Mouse (Mus musculus) E14TG2a.4 (cell line): ENCODE data around the gene Amh.

Experiments used
- CTCF ChIP-seq: conservative IDR thresholded peaks from 2 replicates; pipeline ENCODE4 v1.5.1; 2014; ENCODE audit warnings: low read length
- NANOG ChIP-seq: IDR thresholded peaks from 2 replicates; pipeline ENCODE4 v1.6.1; 2014; ENCODE audit warnings: borderline replicate concordance, low read length, mixed read lengths
- POU5F1 ChIP-seq: IDR thresholded peaks from 2 replicates; pipeline ENCODE4 v1.6.1; 2014; ENCODE audit warnings: low read length, borderline replicate concordance

DNA sequence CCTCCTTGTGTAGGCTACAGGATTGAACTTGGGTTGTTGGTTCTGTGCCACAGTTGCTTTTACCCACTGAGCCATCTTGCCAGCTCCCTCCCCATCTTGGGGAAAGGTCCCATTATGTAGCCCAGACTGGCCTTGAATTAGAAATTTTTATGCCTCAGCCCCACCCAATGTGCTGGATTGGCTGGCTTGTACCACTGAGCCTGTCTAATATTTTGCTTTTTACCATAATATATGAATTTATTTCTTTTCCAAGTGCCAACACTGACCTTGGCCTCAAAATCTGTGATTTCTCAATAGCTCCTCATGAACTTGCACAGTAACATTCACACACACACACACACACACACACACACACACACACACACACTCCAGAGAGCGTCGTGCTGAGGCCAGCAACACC is 39.3 kb upstream of the Amh start:
- TF ChIP-seq CTCF (no peak), NANOG (no peak), POU5F1 (no peak)
